Mouse (Mus musculus) left cerebral cortex, postnatal 10 days (tissue): ENCODE results near the gene Gpr85. TPM values are rescaled to one million over a fixed set of nuclear protein-coding genes. Genes with fewer than 3 reads are reported as not detected.
"Not testable (repeated sequence)": the region's sequence is repeated elsewhere in the genome, so short reads cannot be mapped to it uniquely, and the experiment has no call there.

Source experiments
- DNase-seq, 2 experiments: peaks; one replicate each; pipeline ENCODE4 v3.0.0; 2021 to 2022; ENCODE audit warnings: low spot score in 2 of 2, mixed read lengths in 1 of 2; ENCODE audit errors: extremely low spot score in 1 of 2
- intact Hi-C: fragments of 180-260 bp; cut with DNase I; formaldehyde crosslinking; loops from one replicate; pipeline ENCODE4 v1.15.1; 2025
- total RNA-seq, 2 experiments: library from RNA; stranded (reverse); gene quantifications; 2 replicates each; pipeline ENCODE4 v1.2.3; 2021

Gene Gpr85
- 10 to 100 TPM; 76.7 to 80.9 TPM for total RNA-seq

DNA sequence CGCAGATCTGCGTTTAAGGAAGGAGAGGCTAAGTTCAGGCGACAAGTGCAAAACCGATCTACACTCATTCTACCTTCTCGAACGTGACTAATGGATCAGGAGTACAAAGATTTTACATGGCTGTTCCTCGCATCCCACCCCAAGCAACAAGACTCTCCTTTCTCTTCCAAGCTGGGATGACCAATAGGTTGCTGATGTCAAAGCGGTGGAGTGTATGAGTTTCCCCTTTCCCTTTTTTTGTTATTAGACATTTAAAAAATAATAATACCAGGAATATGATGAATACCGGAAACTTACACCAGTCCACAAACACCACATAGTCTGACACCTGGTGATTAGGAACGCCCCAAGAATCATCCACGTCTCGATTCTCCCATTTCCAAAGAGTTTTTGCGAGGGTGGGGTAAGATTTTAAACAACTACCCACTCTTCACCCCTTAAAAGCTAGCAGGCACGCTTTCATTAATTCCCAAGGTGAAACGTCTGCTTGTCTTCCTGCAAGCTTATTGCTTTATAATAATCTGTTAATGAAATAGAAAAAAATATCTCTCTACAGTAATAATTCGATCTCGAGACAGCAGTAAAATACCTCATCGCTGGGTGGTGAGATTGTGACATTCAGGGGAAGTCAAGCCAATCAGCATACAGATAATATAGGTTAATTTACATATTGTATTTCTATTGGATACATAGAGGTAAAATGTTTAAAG is at the start of gene Gpr85:
Gene Gpr85 (minus strand): TSS at position 598 of the 710 bp plus-strand sequence.
- intact Hi-C loops, result loop anchor here (2.0 to 10.0 kb wide), 4 partner anchors 31 to 663 kb away; partner anchors contain the start of genes 2610001J05Rik and Tmem168
- DNase-seq, result peak in 1 of 2 experiments; percentile 48

- intact Hi-C loops, result no loop called here
- DNase-seq, result no peak
These were observed 45.3 kb upstream of the Gpr85 start for GRCm38 (mm10) chr6:13884877-13885592.

- no peak for DNase-seq
- intact Hi-C loops, result no loop called here
These were observed 43.2 kb upstream of the Gpr85 start for GRCm38 (mm10) chr6:13882919-13883318.

- intact Hi-C loops, result no loop called here
- no peak for DNase-seq
These were observed 34.2 kb upstream of the Gpr85 start for GRCm38 (mm10) chr6:13873959-13874358.

DNA sequence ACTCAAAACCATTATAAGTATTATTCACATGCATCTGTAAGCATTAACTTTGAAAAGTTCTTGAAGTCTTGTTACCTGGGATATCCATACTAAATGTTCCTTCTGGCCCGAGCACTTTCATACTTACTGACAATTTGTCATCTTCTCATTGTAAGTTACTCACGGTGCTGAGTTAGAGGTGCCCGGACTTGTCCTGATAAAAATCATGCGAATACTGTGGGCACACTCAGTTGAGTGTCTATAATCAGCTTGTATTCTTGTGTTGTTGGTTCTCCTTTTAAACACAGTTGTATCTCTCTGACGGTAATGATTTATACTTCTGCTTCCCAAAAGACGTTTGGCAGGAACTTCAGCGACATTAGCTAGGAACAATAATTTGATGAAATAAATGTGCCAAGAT is 32.3 kb upstream of the Gpr85 start:
- intact Hi-C loops, result no loop called here
- DNase-seq, result no peak

DNA sequence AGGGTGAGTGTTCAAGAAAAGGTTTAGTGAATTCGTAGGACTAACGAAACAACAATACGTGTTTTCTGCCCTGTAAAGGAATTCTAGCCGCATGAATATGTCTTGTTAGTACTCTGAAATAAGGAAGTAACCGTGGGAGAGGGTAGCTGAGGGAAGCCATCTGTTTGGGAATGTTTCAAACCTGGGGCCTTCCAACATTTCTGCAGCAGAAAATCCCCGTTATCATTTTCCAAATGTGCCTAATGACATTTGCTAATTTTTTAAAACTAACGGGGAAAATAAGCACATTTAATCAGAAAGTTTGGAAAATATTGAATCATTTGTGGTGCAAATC is 31.9 kb upstream of the Gpr85 start:
- intact Hi-C loops, result loop anchor here (2.0 kb wide), 1 partner anchor 33 kb away; the partner anchor contains the start of gene Gpr85

DNA sequence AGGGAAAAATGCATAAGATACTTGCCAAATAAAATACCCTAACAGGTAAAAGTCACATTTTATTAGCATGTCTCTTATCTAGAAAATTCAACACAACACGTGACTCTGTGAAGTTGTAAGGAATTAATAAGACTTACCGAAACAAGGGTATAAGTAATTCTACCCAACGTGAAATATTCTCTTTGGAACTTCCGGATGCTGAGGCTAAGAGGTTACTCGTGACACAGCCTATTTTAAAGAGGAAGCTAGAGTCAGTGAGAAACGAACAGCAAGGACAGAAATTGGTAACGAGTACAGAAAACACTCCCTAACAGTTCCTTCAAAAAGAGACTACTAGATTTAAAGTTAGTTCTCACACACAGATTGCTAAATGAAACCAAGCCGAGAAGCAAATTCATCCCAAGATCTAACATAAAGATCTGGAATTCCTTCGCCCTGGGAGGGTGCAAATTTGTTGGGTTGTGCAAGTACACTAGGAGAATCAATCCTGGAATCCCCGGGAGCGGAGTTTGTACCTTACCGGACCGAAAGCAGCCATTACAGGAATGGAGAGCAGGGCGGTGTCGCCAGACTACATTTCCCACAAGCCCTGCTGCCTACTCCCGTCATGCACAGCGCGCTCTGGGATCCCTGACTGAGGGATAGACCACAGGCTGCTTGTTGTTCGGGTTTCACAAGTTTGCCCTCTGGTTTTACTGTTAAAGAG is 31.3 kb upstream of the Gpr85 start, which contains the start of gene 2610001J05Rik:
Gene 2610001J05Rik (minus strand): TSS at position 600 of the 706 bp plus-strand sequence.
- intact Hi-C loops, result loop anchor here (2.0 kb wide), 1 partner anchor 32 kb away; the partner anchor contains the start of gene Gpr85
- DNase-seq, result peak; percentile 90 to 93

More for the DNA sequence above, 31.9 kb upstream of the Gpr85 start:
- no peak for DNase-seq

DNA sequence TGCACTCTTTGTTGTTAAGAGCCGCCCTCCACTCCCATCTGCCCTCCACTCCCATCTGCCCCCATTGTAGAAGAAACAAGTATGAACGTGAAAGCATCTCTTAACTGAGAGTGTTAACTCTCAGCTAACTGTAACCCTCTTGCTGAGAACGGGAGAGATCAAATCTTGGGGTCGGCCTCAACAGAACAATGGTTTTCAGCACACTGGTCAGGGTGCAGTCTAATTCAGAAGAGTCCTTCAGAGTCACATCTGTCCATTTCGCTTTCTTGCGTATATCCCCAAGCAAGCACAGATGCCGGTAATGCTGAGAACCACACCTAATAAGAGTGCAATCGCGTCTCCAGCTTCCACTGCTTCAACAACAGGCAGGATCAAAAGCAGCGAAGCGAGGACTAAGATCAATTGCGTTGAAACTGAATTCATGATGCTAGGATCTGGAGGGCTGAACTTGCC is 30.6 kb upstream of the Gpr85 start:
- intact Hi-C loops, result loop anchor here (2.0 kb wide), 1 partner anchor 32 kb away; the partner anchor contains the start of gene Gpr85
- DNase-seq, result peak in 1 of 2 experiments; percentile 4

DNA sequence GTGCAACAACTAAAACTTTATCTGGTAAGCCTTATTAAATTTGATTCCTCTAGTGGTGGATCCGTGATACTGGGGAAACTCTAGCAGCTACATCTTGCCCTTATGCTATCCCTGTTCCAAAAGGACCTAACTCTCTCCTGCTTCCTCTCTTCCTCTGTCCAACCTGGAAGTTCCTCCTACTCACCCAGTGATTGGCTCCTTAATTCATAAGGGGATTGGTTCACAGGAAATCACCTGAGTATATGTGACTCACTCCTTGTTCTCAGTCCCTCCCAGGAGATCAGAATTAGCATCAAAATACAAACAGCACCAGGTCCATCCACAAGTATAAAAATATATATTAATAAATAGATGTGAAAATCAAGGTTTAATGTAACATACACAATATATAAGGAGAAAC is 20.9 kb upstream of the Gpr85 start:
- DNase-seq, result no peak
- intact Hi-C loops, result no loop called here

DNA sequence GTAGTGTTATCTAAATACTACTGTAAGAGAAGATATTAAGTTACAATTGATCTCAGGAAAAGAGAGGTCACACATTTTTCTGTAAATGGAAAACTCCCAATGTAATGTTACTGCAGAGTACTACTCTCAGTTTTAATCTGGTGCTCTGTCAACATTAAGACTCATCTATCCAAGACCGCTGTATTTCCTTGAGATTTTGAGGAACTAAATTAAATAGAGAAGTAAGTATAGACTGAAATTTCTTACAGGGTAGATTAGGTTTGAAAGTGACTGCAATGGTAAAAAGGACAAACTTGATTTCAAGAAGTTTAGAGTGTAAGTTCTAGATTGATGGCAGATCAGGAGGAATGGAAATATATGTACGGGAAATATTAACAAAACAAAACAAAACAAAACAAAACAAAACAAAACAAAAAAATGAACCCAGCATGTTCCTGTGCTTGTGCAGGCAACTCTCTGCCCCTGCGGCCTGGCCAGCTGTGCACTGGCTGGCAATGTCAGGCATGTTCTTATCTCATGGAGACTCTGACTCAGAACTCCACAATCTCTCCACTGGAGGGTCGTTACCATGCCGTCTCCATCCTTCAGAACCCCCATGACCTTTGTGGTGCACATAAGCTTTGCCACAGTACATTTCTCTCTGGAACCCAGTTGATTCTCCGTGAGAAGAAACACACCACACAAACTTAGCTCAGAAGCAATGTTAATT is 20.3 kb upstream of the Gpr85 start:
- no peak for DNase-seq
- intact Hi-C loops, result no loop called here

DNA sequence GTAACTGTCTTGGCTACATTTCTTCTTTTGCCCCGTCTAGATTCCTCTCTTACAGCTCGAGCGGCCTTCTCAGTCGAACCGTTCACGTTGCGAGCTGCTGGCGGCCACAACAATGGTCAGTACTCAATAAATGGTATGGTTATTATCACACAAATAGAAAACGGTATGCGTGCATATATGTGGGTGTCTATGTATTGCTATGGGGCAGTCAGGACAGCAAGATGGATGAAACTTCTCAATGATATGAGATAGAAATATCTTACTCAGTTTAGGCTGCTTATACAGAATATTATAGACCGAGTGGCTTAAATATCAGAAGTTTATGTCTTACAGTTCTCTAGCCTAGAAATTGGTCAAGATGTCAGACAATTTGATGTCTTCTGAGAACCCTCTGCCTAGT is 14.5 kb upstream of the Gpr85 start:
- DNase-seq, result no peak
- intact Hi-C loops, result no loop called here

DNA sequence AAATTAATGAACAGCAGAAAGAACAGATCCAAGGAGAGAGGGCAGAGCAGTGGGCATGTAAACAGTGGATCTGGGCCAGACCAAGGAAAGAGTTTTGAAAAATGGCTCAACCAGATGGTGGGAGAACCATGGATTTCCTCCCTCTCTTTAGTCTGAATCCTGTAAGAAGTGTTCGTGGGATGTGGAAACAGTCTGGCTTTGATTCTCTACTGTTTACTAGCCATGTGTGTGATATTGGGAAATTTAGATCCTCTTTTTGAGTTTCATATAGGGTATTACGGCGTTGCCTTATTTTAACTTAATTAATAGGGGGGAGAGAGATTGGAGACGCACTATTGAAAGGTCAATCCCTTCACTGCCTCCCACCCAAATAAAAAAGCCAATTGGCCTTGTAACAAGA is 13.5 kb upstream of the Gpr85 start:
- intact Hi-C loops, result no loop called here
- no peak for DNase-seq

GRCm38 (mm10) chr6:13846031-13846430 is 6.3 kb upstream of the Gpr85 start:
- intact Hi-C loops, DNase-seq: not testable (repeated sequence)

GRCm38 (mm10) chr6:13838677-13839344 is 931 bp downstream of the Gpr85 start:
- intact Hi-C loops, result loop anchor here (2.0 to 10.0 kb wide), 4 partner anchors 32 to 663 kb away; partner anchors contain the start of genes 2610001J05Rik and Tmem168
- DNase-seq, result peak; percentile 68 to 89

GRCm38 (mm10) chr6:13837916-13838676 is 1.6 kb downstream of the Gpr85 start:
- peak in 1 of 2 experiments; percentile 25 for DNase-seq
- intact Hi-C loops, result loop anchor here (2.0 to 10.0 kb wide), 4 partner anchors 33 to 664 kb away; partner anchors contain the start of genes 2610001J05Rik and Tmem168

GRCm38 (mm10) chr6:13836967-13837570 is 2.7 kb downstream of the Gpr85 start:
- intact Hi-C loops, result loop anchor here (5.0 to 10.0 kb wide), 3 partner anchors 232 to 665 kb away; partner anchors contain the start of gene Tmem168
- no peak for DNase-seq
